Mouse (Mus musculus): ENCODE measurements around the gene Chat.

Chat gene

DNA sequence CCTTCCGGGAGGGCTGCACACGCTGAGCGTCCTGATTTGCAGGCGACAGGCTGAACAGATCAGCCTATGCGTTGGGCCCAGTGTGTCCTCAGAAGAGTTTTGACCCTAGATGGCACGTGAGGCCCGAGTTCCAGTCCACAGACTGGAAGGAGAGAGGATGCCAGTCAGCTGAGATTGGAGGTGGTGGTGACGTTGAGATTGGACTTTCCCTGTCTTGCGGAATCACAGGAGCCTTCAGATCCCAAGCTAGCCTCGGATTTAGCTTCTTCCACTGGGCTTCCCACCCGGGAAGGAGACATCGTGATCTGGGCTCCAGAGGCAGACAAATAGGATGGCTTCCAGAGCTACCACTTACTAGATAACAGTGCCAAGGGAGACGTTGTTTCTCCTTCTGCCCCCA is at the start of gene Chat:
TSS of gene Chat (minus strand) at position 101 of the 400 bp plus-strand sequence.
- DNase-seq (ENCODE audit: low spot score in 2 of 2) = no peak

DNA sequence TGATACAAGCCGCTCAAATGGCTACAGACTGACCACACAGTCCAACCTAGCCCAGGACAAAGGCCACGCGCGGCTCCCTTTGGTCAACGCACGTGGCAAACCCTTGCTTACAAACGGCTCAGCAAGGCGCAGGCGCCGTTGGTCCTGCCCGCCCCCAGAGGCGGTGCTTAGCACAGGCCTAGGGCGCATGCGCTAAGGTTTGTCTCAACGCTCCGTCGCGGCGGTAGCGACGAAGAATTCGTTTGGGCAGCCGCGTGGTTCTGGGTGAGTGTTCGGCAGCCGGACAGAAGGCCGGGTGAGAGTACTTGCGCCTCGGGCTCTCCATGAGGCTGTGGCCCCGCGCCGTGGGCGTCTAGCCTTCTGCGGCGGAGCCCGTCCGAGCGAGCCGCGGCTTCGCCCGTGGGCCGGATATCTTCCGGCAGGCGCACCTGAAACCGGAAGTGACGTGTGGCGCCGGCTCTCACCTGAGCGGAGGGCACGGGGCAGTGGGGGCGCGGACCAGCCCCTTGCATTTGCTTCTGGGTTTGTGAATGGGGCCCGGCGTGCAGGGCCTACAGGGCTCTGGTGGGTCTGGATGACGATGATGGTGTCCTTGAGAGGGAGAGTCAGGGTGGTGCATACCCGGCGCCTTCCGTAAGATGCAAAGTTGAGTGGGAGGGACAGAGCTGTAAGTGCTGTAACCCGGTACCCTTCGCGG is 47.7 kb upstream of the Chat start, which contains the start of gene Ercc6:
TSS of gene Ercc6 (plus strand) at position 186 of the 697 bp plus-strand sequence.
- peak; percentile 88 to 94 for DNase-seq (ENCODE audit: low spot score in 2 of 2)

DNA sequence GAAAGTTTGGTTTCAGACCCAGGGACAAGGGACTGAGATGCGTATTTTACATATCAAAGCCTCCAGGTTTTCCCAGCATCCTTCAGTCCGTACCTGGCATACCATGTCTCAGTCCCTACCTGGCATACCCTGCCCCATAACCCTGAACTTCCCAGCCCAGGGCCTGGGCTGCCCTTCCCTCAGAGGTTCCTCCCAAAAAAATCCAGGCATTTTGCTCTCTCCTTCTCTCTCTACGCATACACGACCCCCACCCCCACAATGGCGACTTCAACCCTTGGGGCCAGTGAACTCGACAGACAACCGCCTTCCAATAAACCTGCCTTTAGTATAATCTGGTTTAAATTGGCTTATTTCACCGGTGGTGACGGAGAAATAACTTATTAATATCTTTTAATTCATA is 47.1 kb upstream of the Chat start:
- DNase-seq (ENCODE audit: low spot score in 2 of 2) = no peak

DNA sequence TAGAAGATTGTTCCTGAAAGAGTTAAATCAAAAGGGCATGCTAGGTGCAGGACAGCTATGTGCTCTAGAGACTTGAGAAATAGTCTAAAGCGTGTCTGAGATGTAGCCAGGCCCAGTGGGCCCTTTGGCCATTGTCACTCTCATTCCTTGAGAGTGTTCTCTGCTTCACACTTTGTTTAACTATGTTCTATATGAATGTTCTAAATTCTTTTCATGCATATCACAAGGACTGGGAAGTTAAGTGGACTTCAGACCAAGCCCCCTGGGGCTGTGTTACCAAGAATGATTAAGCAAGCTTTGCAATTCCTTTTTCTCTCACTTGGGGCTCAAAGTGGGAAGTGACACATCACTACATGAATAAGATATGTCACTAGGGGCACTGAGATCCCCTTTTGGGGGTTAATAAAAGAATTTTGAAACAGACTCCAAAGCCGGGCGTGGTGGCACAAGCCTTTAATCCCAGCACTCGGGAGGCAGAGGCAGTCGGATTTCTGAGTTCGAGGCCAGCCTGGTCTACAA is 43.7 kb upstream of the Chat start:
- no peak for DNase-seq (ENCODE audit: low spot score in 2 of 2)

DNA sequence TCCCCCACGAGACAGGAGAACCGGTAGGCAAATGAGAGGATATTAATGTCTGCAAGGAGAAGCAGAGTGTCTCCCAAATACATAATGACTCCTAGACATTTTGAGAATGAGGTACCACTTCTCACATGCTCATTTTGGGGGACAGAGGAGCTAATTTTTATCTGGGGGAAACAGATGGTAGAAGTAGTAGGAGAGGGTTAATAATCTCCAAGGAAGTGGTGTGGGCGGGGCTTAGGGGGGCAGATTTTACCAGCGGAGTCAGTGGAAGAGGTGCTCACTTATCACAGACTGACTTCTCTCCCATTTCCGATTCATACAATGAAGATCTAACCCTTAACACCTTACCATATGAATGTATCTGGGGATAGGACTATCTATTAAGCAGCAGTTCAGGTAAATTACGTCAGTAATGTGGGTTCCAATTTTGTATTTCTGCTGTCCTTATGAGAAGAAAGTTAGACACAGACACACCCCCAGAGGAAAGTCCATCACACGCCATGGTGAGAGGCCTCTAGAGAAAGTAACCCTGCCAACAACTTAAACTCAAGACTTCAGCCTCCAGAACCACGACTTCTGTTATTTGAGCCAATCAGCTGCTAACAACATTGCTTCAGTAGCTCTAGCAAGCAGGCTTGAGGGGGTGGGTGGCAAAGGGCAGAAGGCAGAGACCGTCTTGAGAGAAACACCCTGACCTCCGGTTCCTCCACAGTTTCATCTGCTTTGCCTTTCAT is 42.5 kb upstream of the Chat start:
- DNase-seq (ENCODE audit: low spot score in 2 of 2) = no peak

DNA sequence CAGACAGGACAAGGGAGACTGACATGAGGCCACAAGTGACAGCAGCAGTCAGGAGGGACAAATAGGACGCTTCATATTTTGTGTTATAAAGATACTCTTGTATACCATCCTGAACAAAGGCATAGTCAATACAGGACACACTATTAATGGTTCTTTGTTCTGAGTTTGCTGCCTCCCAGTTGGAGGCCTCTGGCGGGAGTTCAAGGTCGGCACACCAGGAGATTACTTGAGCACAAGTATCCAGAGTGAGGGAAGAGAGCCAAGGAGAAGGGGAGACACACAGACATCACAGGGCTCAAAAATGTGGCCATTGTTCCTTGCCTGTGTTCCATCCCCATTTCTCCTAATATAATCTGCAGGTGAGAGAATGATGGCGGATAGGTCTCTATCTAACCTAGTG is 41.4 kb upstream of the Chat start:
- DNase-seq (ENCODE audit: low spot score in 2 of 2) = no peak

DNA sequence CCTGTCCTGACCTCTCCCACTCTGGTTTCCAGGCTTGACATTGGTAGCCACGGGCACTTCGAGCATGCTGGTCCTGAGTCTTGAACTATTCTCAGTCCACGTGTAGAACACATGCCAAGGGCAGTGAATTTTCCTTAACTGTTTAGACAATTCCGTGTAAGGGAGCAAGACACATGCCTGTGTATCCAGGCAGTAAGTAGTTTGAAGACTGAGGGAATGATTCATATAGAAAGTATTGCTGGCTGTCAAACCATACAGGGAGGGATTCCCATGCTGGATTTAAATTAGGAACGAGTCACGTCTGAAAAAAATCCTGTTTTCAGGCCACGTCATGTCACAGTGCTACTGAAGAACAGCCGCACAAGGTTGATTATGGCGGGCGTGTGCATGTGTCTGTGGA is 40.5 kb upstream of the Chat start:
- no peak for DNase-seq (ENCODE audit: low spot score in 2 of 2)

DNA sequence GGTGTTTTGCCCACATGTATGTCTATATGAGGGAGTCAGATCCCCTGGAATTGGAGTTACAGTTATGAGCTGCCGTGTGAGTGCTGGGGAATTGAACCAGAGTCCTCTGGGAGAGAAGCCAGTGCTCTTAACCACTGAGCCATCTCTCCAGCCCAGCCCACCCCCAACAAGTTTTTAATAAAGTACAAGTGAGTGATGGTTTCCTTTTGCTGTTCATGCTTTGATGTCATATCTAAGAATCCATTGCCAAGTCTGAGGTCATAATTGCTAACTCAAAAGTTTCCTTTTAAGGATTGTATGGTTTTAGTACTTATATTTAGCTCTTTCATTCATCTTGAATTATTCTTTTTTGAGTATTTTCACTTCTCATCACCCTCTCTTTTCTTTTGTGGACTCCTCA is 38.1 kb upstream of the Chat start:
- no peak for DNase-seq (ENCODE audit: low spot score in 2 of 2)

DNA sequence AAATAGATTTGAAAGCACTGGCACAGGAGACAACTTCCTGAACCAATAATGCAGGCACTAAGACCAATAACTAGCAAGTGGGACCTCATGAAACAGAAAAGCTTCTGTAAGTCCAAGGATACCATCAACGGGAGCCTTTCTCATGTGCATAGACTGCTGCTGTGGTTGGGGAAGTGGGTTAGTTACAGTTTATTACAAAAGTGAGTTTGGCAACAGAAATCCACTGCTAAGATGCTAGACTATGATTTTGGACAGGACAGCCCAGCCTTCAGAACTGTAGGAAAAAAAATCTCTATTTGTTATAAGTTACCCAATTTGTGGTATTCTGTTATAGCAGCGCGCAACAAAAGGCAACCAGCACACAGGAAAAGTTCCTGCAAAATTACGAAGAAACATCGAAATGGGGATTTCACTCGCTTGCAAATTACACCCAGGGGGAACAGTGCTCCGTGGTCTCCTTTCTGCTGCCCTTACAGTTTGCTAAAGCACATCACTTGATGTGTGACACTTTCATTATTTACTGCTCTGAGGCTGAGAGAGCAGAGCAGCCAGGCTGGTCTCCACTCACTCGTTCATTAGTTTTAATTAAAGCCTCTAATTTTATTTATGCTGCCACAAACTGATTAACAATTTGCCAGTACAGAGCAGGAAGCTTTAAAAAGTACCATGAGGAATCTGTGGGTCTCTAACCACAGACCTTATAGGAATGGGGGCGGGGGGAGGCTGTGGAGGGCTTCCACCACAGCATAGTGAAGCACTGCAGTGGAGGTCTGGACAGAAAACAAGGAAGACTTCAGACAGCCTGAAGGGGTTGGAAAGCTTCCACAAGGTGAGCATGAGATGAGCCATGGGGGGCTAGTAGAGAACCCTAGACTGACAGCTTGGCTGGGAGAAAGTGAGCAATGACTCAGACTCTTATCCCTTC is 37.2 kb upstream of the Chat start:
- DNase-seq (ENCODE audit: low spot score in 2 of 2) = no peak

DNA sequence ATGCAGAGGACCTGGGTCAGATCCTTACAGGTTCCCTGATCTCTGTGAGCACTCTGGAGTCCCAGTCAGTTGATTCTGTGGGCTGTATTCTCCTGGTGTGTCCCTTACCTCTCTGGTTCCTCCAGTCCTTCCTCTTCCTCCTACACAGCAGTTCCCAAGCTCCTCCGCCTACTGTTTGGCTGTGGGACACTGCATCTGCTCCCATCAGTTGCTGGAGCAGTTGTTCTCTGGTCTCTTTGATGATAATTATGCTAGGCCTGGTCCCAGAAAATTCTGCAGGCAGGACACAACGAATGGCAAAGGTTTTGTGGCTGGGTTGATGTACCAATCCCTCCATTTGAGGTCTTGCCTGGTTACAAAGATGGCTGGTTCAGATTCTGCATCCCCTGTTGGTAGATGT is 35.5 kb upstream of the Chat start:
- DNase-seq (ENCODE audit: low spot score in 2 of 2) = no peak

DNA sequence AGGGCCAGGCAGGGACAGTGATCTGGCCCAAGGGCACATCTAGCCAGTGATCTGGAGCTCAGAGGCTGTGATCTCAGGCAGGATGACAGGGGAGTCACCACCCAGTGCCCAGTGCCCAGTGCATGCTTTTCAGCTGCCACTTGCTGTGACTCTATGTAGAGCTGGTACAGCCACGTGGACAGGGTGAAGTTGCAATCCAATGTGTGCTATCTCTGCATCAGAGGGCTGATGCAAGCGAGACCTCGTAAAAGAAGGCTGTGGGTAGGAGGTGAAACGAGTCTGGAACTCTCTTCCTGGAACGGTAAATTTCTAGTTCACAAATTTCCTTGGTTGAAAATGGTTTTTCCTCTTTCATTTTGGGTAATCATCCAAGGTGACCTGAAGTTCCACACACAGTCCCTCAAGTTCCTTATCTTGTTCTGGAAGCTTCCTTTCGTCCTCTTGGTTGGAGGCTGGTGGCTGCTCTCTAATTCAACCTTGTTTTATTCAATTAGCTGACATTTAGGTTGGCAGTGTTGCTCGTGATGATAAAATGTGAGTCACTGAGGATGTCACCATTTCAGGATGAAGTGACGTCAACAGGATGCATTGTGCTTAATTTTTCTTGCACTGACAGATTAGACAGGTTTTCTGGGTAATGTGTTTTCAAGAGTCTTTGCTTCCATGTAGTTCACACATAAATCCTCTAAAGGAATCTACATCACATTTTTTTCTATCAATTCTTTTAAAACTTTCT is 30.5 kb upstream of the Chat start:
- no peak for DNase-seq (ENCODE audit: low spot score in 2 of 2)

DNA sequence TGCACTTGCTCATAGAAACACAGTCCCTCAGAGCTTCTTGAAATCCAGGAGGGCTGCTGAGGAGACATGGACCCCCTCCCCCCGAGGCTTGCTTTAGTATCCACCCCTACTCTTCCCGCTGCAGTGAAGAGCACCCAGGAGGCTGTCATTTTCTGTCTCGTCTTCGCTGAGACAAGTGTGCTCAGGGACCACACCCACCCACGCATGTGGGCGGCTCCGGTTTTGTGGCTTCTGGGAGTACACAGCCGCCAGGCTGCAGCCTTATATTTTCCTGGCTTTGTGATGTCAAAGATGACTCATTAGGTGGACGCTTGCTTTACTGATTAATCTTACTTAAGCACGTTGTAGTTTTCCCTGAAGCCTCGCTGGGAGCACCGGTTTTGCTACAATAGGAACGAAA is 26.7 kb upstream of the Chat start:
- no peak for DNase-seq (ENCODE audit: low spot score in 2 of 2)

DNA sequence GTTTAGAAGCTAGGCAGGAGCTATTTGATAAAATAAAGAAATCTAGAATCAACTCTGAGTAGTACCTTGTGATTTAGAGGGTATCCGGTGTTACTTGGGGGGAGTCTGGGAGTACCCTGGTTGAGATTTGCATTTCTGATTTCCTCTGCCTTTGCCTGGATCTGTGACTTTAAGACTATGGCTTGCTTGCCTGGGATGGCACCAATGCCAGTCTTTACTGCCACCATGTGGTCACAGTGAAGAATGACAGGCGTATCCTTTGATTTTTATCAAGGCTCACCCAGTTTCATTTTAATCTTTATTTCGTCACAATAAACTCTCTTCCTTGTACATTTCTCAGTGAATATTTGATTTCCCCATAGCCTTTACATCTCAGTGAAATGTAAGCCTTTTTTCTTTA is 16.3 kb upstream of the Chat start:
- no peak for DNase-seq (ENCODE audit: low spot score in 2 of 2)

DNA sequence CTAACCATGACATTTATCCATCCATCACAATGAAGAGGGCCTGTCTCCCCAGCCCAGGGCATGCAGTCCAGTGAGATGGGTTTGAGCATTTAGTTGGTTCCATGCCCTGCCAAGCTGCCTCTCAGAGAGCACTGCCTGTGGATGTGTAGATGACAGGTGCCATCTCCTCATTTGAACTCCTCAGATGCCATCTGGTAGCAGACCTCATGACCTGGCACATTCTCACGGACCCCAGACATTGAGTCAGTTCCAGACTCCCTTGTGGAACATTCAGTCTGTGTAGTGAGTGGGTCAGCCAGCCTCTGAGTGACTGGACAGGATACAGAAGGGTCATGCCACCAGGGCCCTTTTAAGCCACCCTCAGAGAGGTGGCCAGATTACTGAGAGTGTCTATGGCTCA is 11.8 kb upstream of the Chat start:
- no peak for DNase-seq (ENCODE audit: low spot score in 2 of 2)

DNA sequence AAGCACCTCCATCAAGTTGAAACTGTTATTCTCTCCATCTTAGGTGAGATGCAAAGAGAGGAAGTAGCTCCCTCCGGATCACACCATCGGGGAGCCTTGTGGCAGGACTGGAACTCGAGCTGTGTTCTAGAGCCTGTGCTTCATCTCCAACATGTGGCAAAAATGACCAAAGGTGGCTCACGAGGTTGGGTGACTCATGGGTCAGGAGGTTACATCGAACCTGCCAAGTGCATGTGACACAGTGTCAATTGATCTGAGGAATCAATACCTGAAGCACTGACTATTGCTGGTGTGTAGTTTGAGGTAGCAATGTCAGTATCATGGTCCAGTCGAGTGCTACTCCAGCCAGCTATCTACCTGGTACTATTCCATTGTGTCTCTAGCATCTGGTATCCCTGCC is 10.8 kb upstream of the Chat start:
- DNase-seq (ENCODE audit: low spot score in 2 of 2) = no peak

DNA sequence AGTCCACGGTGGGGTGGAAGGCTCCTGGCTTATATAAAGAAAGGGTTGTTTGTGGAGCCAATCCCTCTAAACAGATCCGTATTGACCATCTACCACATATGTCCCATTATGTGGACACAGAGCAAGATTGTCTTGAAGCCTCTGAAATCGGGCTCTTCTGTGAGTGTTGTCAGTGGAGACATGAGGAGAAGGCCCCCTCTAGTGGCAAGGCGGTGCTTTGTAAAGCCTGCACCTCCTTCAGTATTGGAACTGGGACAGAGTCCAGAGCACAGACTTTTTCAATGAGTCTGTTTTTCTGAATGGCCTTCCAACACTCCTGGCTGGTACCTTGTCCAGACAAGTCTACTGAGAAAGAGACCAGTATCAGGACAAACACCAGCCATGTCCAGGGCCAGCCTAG is 7.2 kb upstream of the Chat start:
- peak in 1 of 2 experiments; percentile 73 for DNase-seq (ENCODE audit: low spot score in 2 of 2)

DNA sequence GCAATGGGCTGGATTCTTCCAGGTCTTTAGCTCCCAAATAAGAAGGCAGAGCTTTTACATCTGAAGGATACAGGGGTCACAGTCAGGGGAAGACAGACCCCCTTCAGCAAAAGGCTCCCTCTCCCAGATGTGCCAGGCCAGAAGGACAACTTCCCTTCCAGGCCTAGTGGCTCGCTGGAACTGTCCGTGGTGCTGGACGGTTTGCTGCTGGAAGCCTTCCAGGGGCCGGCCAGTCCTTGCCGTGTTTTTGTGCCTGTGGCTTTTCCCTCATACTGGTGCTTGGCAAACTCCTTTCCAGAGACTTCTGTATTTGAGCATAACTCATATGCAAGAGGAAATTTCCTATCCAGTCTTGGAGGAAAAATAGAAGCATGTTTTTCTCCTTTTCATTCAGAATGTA is 1.8 kb upstream of the Chat start:
- DNase-seq (ENCODE audit: low spot score in 2 of 2) = peak in 1 of 2 experiments; percentile 26

DNA sequence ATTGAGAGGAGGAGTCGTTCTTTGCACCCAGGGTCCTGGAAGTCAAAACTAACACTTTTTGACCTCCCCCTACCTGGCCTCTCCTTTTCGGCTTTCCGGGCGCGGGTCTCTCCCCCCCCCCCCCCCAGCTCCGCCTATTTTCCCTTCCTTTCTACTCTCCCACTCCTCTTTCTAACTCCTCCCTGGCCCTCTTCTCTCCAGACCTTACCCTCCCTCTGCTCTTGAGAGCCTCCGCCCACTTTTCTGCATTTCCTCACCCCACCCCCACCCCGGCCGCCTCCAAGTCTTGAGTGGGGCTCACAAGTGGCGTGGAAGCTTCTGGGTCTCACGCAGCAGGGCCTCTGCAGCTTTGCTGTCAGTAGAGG is 301 bp downstream of the Chat start:
- DNase-seq (ENCODE audit: low spot score in 2 of 2) = no peak

DNA sequence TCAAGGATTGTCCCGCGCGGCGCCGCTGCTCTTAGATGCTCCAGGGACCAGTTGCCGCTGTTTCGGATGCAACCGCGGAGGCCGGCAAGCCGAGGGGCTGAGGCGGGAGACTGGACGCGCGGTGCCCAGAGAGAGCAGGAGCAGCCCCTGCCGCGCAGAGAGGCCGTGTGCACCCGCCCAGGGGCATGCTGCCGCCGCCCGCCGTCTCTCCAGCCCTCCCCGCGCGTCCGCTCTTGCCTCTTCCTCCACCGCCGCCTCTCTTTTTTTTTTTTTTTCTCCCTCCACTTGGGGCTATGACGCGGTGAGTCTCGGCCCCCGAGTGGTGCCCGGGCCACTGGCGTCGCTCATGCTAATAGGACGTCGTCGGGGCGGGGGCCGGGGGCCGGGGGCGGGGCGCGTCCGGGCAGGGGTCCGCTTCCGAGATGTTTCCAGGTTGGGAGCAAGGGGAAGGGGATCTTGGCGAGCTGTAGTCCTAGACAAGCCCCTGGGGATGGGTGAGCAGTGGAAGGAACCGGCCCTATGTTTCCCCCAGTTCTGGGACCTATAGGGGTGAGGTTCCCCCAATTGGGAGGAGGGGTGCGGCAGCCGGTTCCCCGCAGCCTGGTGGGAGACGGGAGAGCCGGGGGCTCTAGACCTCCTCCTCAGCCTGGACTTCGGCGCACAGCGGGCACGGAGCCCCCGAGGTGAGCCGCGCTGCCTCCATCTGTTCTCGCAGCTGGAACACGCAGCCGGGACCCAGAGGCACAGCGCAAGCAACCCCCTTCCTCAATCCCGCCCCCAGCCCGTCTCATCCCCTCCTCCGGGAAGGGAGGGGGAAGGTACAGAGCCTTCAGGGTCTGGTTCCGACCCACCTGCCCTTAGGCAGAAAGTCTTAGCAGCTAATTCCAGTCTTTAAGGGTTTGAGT is 936 bp downstream of the Chat start, which contains the start of gene Slc18a3:
TSS of gene Slc18a3 (minus strand) at position 250 of the 905 bp plus-strand sequence.
- DNase-seq (ENCODE audit: low spot score in 2 of 2) = no peak
